In genomic region chr7:24373538-24374379, GRCm38 (mm10) we compare ENCODE assay signal across 9 mouse cellular contexts. TPM values are rescaled to one million over a fixed set of nuclear protein-coding genes. Genes with fewer than 3 reads are reported as not detected.
DNase-seq lines count a peak whose midpoint lies in the region; ATAC-seq lines count a peak whose summit lies in the region.
"Had no signal": no experiment of that assay in that cellular context is flagged by ENCODE, and none has a peak within 500 bp of the region (broad histone marks: within the 10 kb centered on the region; RNA-seq: fewer than 3 reads in every experiment).

No protein-coding gene starts in this region.

- H3K36me3 ChIP-seq in heart, embryonic 11.5 days (ENCODE audit: control insufficient read depth, insufficient read depth, low read length), result no peaks in the 10 kb centered on the region
- H3K36me3 ChIP-seq in kidney, embryonic 16.5 days (ENCODE audit: insufficient read depth, low read length), result no peaks in the 10 kb centered on the region

- intact Hi-C loops in left cerebral cortex, postnatal 10 days (cut with DNase I), result no loop called here
- intact Hi-C loops in left cerebral cortex, postnatal 36 days (cut with DNase I), result no loop called here

- WGBS in heart, embryonic 11.5 days (ENCODE audit: insufficient replicate concordance), result 47% methylated on average over 19 of the region's 20 CpGs
- WGBS in kidney, embryonic 16.5 days, result 41% methylated on average over 20 of the region's 20 CpGs

- peak; percentile 39 to 81 for DNase-seq in left cerebral cortex, postnatal 10 days (ENCODE audit: extremely low spot score in 1 of 2, low spot score in 2 of 2)
- no peak for DNase-seq in left cerebral cortex, postnatal 36 days (ENCODE audit: low spot score in 2 of 2)
- DNase-seq in lung, postnatal 10 days, result peak; percentile 76
- DNase-seq in right cerebral cortex, postnatal 25 days, result peak; percentile 28
- DNase-seq in embryo, embryonic 10 days (ENCODE audit: low spot score), result no peak

- H3K27ac ChIP-seq in brown adipose tissue, adult 24 weeks (replicated peaks; ENCODE audit: low read depth, low read length), result peak overlapping the region; percentile 39
- peak overlapping the region; percentile 64; the same call in 1 of the 2 replicates for H3K27ac ChIP-seq in heart, embryonic 11.5 days (ENCODE audit: low read depth, low read length)
- peak overlapping the region; percentile 51 for H3K27ac ChIP-seq in kidney, embryonic 16.5 days (ENCODE audit: low read length)
- H3K27ac ChIP-seq: left cerebral cortex, adult 2 months had no signal

- peak overlapping the region; percentile 51 for H3K4me2 ChIP-seq in heart, embryonic 11.5 days
- no peak overlapping the region for H3K4me2 ChIP-seq in kidney, embryonic 16.5 days (replicated peaks; ENCODE audit: low read depth, low read length)

- H3K9me3 ChIP-seq in heart, embryonic 11.5 days (replicated peaks; ENCODE audit: control insufficient read depth, low read length), result no peaks in the 10 kb centered on the region
- no peaks in the 10 kb centered on the region for H3K9me3 ChIP-seq in kidney, embryonic 16.5 days (ENCODE audit: low read length)

- peaks cover 16% of the 10 kb centered on the region for H3K4me1 ChIP-seq in brown adipose tissue, adult 24 weeks (ENCODE audit: control insufficient read depth, insufficient read depth, insufficient read length, low read length)
- H3K4me1 ChIP-seq in heart, embryonic 11.5 days (ENCODE audit: control insufficient read depth, insufficient read depth, low read length), result peaks cover 4% of the 10 kb centered on the region
- peaks cover 25% of the 10 kb centered on the region for H3K4me1 ChIP-seq in kidney, embryonic 16.5 days (ENCODE audit: insufficient read depth, low read length)

- H3K4me3 ChIP-seq in brown adipose tissue, adult 24 weeks (ENCODE audit: insufficient read depth, low read depth, low read length), result no peak overlapping the region
- 0 out of 2 replicates have a peak overlapping the region, but pooled peaks have one; percentile 8 for H3K4me3 ChIP-seq in heart, embryonic 11.5 days (ENCODE audit: low read depth, low read length)
- no peak overlapping the region for H3K4me3 ChIP-seq in kidney, embryonic 16.5 days (ENCODE audit: low read length)
- H3K4me3 ChIP-seq: left cerebral cortex, adult 2 months had no signal

- H3K9ac ChIP-seq in heart, embryonic 11.5 days (ENCODE audit: low read depth, low read length), result peak overlapping the region; percentile 58
- no peak overlapping the region for H3K9ac ChIP-seq in kidney, embryonic 16.5 days (replicated peaks; ENCODE audit: low read length)

- ATAC-seq in heart, embryonic 11.5 days (replicated peaks; ENCODE audit: insufficient number of reproducible peaks, low FRiP score, low TSS enrichment), result no peak
- peak; percentile 30; the same call in 1 of the 2 replicates for ATAC-seq in kidney, embryonic 16.5 days (ENCODE audit: low FRiP score, low TSS enrichment)

- peaks cover 12% of the 10 kb centered on the region for H3K27me3 ChIP-seq in heart, embryonic 11.5 days (ENCODE audit: control insufficient read depth, insufficient read depth, low read length)
- H3K27me3 ChIP-seq in kidney, embryonic 16.5 days (ENCODE audit: insufficient read depth, low read length), result no peaks in the 10 kb centered on the region

RNA-seq across cellular contexts. Expression of gene Kcnn4, which starts 3.7 kb away (rescaled TPM):
- under 1 TPM; 0.17 to 0.41 TPM for total RNA-seq in left cerebral cortex, postnatal 10 days (2021)
- total RNA-seq in left cerebral cortex, postnatal 36 days (2021), result under 1 TPM; 0.42 to 0.77 TPM
- polyA plus RNA-seq in brown adipose tissue, adult 24 weeks (2012; ENCODE audit: insufficient read depth, insufficient read length, missing spikeins), result not detected in 2 replicates
- polyA plus RNA-seq in heart, embryonic 11.5 days (2014; fragmentation: Nextera tagmentation; extraction: Ambion mirVana), result 9.9 and 11.2 TPM in 2 replicates
- polyA plus RNA-seq in kidney, embryonic 16.5 days (2015; fragmentation: Nextera tagmentation; extraction: Ambion mirVana), result 4.4 and 4.9 TPM in 2 replicates

RNA-seq across cellular contexts. Expression of gene Lypd5, which starts 24.8 kb away (rescaled TPM):
- under 1 TPM in 1 of 2 experiments, not detected in 1; 0.15 TPM for total RNA-seq in left cerebral cortex, postnatal 10 days (2021)
- total RNA-seq in left cerebral cortex, postnatal 36 days (2021), result not detected
- polyA plus RNA-seq in brown adipose tissue, adult 24 weeks (2012; ENCODE audit: insufficient read depth, insufficient read length, missing spikeins), result not detected in 2 replicates
- not detected in 2 replicates for polyA plus RNA-seq in heart, embryonic 11.5 days (2014; fragmentation: Nextera tagmentation; extraction: Ambion mirVana)
- polyA plus RNA-seq in kidney, embryonic 16.5 days (2015; fragmentation: Nextera tagmentation; extraction: Ambion mirVana), result not detected in 2 replicates
- total RNA-seq: left cerebral cortex, adult 2 months had no signal

RNA-seq across cellular contexts. Expression of gene Smg9, which starts 25.7 kb away (rescaled TPM):
- total RNA-seq in left cerebral cortex, postnatal 10 days (2021), result 10 to 100 TPM; 34.1 to 39.1 TPM
- total RNA-seq in left cerebral cortex, postnatal 36 days (2021), result 10 to 100 TPM; 39.6 to 51.1 TPM
- polyA plus RNA-seq in brown adipose tissue, adult 24 weeks (2012; ENCODE audit: insufficient read depth, insufficient read length, missing spikeins), result 6.1 and 8.2 TPM in 2 replicates
- 17.5 and 21.2 TPM in 2 replicates for polyA plus RNA-seq in heart, embryonic 11.5 days (2014; fragmentation: Nextera tagmentation; extraction: Ambion mirVana)
- 28.3 and 31.9 TPM in 2 replicates for polyA plus RNA-seq in kidney, embryonic 16.5 days (2015; fragmentation: Nextera tagmentation; extraction: Ambion mirVana)

RNA-seq across cellular contexts. Expression of gene Tescl, which starts 40.0 kb away (rescaled TPM):
- not detected for total RNA-seq in left cerebral cortex, postnatal 10 days (2021)
- not detected for total RNA-seq in left cerebral cortex, postnatal 36 days (2021)
- not detected in 2 replicates for polyA plus RNA-seq in brown adipose tissue, adult 24 weeks (2012; ENCODE audit: insufficient read depth, insufficient read length, missing spikeins)
- polyA plus RNA-seq in heart, embryonic 11.5 days (2014; fragmentation: Nextera tagmentation; extraction: Ambion mirVana), result not detected in 2 replicates
- 0.19 and 0.42 TPM in 2 replicates for polyA plus RNA-seq in kidney, embryonic 16.5 days (2015; fragmentation: Nextera tagmentation; extraction: Ambion mirVana)
- total RNA-seq: left cerebral cortex, adult 2 months had no signal

RNA-seq across cellular contexts. Expression of gene Zfp94, which starts 57.3 kb away (rescaled TPM):
- 10 to 100 TPM; 14.8 to 16.0 TPM for total RNA-seq in left cerebral cortex, postnatal 10 days (2021)
- total RNA-seq in left cerebral cortex, postnatal 36 days (2021), result 10 to 100 TPM; 13.2 to 16.2 TPM
- polyA plus RNA-seq in brown adipose tissue, adult 24 weeks (2012; ENCODE audit: insufficient read depth, insufficient read length, missing spikeins), result 3.8 and 4.5 TPM in 2 replicates
- polyA plus RNA-seq in heart, embryonic 11.5 days (2014; fragmentation: Nextera tagmentation; extraction: Ambion mirVana), result 4.6 and 6.1 TPM in 2 replicates
- 12.8 and 13.9 TPM in 2 replicates for polyA plus RNA-seq in kidney, embryonic 16.5 days (2015; fragmentation: Nextera tagmentation; extraction: Ambion mirVana)

Comparison
In these comparisons a context has a peak if more than half of its experiments do, and no peak if none do; other contexts are left out.
1. DNase-seq: peak in left cerebral cortex, postnatal 10 days (2 of 2), lung, postnatal 10 days (single experiment) and right cerebral cortex, postnatal 25 days (single experiment); none in left cerebral cortex, postnatal 36 days (0 of 2) and embryo, embryonic 10 days (single experiment).
2. Peak in every context shown above with its lines, with median percentiles within 50 percentile points of each other: H3K27ac ChIP-seq.